Mouse (Mus musculus) embryonic facial prominence, embryonic 13.5 days (tissue): ENCODE data around the gene Ankzf1. TPM values are rescaled to one million over a fixed set of nuclear protein-coding genes. Genes with fewer than 3 reads are reported as not detected.

Experiments
- ATAC-seq: fragments of 200-750 bp; cut with Nextera tagmentation; 2 replicates; pipeline ENCODE4 v1.8.0; 2017; ENCODE audit warnings: low read depth; ENCODE audit not compliant: insufficient number of reproducible peaks, insufficient read depth, low FRiP score, low TSS enrichment
- H3K27ac ChIP-seq: fragments of 300-500 bp; sonication (generic); 2 replicates; pipeline ENCODE4 v1.5.1; 2015; ENCODE audit warnings: moderate library complexity, mild to moderate bottlenecking, inconsistent platforms
- H3K27me3 ChIP-seq: fragments of 300-500 bp; sonication (generic); 2 replicates; pipeline ENCODE4 v1.6.1; 2015; ENCODE audit warnings: mild to moderate bottlenecking, inconsistent platforms
- H3K36me3 ChIP-seq: fragments of 300-500 bp; sonication (generic); 2 replicates; pipeline ENCODE4 v1.6.1; 2015; ENCODE audit warnings: mild to moderate bottlenecking, inconsistent platforms
- H3K4me1 ChIP-seq: fragments of 300-500 bp; sonication (generic); 2 replicates; pipeline ENCODE4 v1.6.1; 2015; ENCODE audit warnings: inconsistent platforms
- H3K4me2 ChIP-seq: fragments of 300-500 bp; sonication (generic); 2 replicates; pipeline ENCODE4 v1.6.1; 2015; ENCODE audit warnings: moderate library complexity, mild to moderate bottlenecking, inconsistent platforms
- H3K4me3 ChIP-seq: fragments of 300-500 bp; sonication (generic); 2 replicates; pipeline ENCODE4 v1.5.1; 2015; ENCODE audit warnings: mild to moderate bottlenecking, inconsistent platforms
- H3K9ac ChIP-seq: fragments of 300-500 bp; sonication (generic); 2 replicates; pipeline ENCODE4 v1.6.1; 2015; ENCODE audit warnings: mild to moderate bottlenecking, inconsistent platforms
- H3K9me3 ChIP-seq: fragments of 300-500 bp; sonication (generic); 2 replicates; pipeline ENCODE4 v1.6.1; 2016; ENCODE audit warnings: inconsistent platforms
- WGBS: fragments of 180-500 bp; shearing (Covaris S2); methylation state at CpG from one replicate; pipeline ENCODE4 v1.1.7; 2015; ENCODE audit warnings: mixed read lengths; 5-methylcytosine and 5-hydroxymethylcytosine counted together
- microRNA-seq: library from miRNA; unstranded; fragments of <30 nt; microRNA quantifications from one replicate; pipeline ENCODE4, GENCODE M21; 2016
- polyA plus RNA-seq: library from polyadenylated mRNA; unstranded; fragments of >200 nt; fragmentation: Nextera tagmentation; extraction: Ambion mirVana; gene quantifications from 2 replicates; pipeline ENCODE4 v1.2.1, GENCODE M21; 2015

Ankzf1 gene
- polyA plus RNA-seq, 1 experiment from 2014 or later, result 27.1 TPM

- Histone ChIP-seq H3K4me2 (no peak overlapping the region), H3K4me1 (peaks cover 25% of the 10 kb centered on the region), H3K4me3 (no peak overlapping the region), H3K9me3 (no peaks in the 10 kb centered on the region), H3K27me3 (peaks cover 3% of the 10 kb centered on the region), H3K27ac (no peak overlapping the region), H3K36me3 (peaks cover 21% of the 10 kb centered on the region), H3K9ac (peak overlapping the region; percentile 16; the same call in 1 of the 2 replicates)
- no peak for ATAC-seq
- 78% methylated on average over 16 of the region's 16 CpGs for WGBS
These were observed 55.4 kb downstream of the Ankzf1 start for GRCm38 (mm10) chr1:75247071-75247930.

GRCm38 (mm10) chr1:75248041-75248772 lies 56.3 kb downstream of the Ankzf1 start:
- peaks cover 12% of the 10 kb centered on the region for H3K27me3 ChIP-seq
- ATAC-seq, result no peak
- H3K4me3 ChIP-seq, result no peak overlapping the region
- no peak overlapping the region for H3K27ac ChIP-seq
- 41% methylated on average over 9 of the region's 9 CpGs for WGBS
- H3K9ac ChIP-seq, result 0 out of 2 replicates have a peak overlapping the region, but pooled peaks have one; percentile 11
- peaks cover 25% of the 10 kb centered on the region for H3K4me1 ChIP-seq
- no peaks in the 10 kb centered on the region for H3K9me3 ChIP-seq
- no peak overlapping the region for H3K4me2 ChIP-seq
- peaks cover 12% of the 10 kb centered on the region for H3K36me3 ChIP-seq

Small RNAs within 50 kb of the gene (microRNA-seq; reads per million reads assigned to microRNA genes)
- not detected for gene Gm27943

Other genes starting within 250 kb of the Ankzf1 start
- 0.83 and 0.89 TPM in 2 replicates for gene Ihh, start 240.5 kb upstream of the Ankzf1 start, polyA plus RNA-seq
- gene Nhej1, start 67.0 kb upstream of the Ankzf1 start, polyA plus RNA-seq, result 11.2 and 12.7 TPM in 2 replicates
- 0.15 and 0.47 TPM in 2 replicates for gene Slc23a3, start 58.3 kb upstream of the Ankzf1 start, polyA plus RNA-seq
- 40.5 and 43.8 TPM in 2 replicates for gene Cnppd1, start 49.4 kb upstream of the Ankzf1 start, polyA plus RNA-seq
- 39.4 and 45.1 TPM in 2 replicates for gene Retreg2, start 49.4 kb upstream of the Ankzf1 start, polyA plus RNA-seq
- 45.1 and 48.2 TPM in 2 replicates for gene Zfand2b, start 23.5 kb upstream of the Ankzf1 start, polyA plus RNA-seq
- gene Abcb6, start 11.8 kb upstream of the Ankzf1 start, polyA plus RNA-seq, result 27.0 and 35.2 TPM in 2 replicates
- 28.4 and 30.8 TPM in 2 replicates for gene Atg9a, start within 50 bp of the Ankzf1 start, polyA plus RNA-seq
- gene Glb1l, start 18.7 kb downstream of the Ankzf1 start, polyA plus RNA-seq, result 21.9 and 23.3 TPM in 2 replicates
- gene Stk16, start 18.7 kb downstream of the Ankzf1 start, polyA plus RNA-seq, result 133 and 141 TPM in 2 replicates
- gene Tuba4a, start 27.7 kb downstream of the Ankzf1 start, polyA plus RNA-seq, result 17.1 and 23.2 TPM in 2 replicates
- not detected in 2 replicates for gene A630095N17Rik, start 40.0 kb downstream of the Ankzf1 start, polyA plus RNA-seq
- gene Dnajb2, start 44.3 kb downstream of the Ankzf1 start, polyA plus RNA-seq, result 36.6 and 47.8 TPM in 2 replicates
- 0.37 and 0.54 TPM in 2 replicates for gene Ptprn, start 72.4 kb downstream of the Ankzf1 start, polyA plus RNA-seq
- 1.7 and 2.1 TPM in 2 replicates for gene Resp18, start 86.3 kb downstream of the Ankzf1 start, polyA plus RNA-seq
- 110 and 112 TPM in 2 replicates for gene Dnpep, start 125.8 kb downstream of the Ankzf1 start, polyA plus RNA-seq
- gene Des, start 168.2 kb downstream of the Ankzf1 start, polyA plus RNA-seq, result 9.9 and 13.8 TPM in 2 replicates
- gene Speg, start 183.1 kb downstream of the Ankzf1 start, polyA plus RNA-seq, result 16.1 and 17.0 TPM in 2 replicates
- gene Gmppa, start 243.8 kb downstream of the Ankzf1 start, polyA plus RNA-seq, result 74.2 and 83.0 TPM in 2 replicates